Mouse (Mus musculus): ENCODE data around the gene Fbln2. TPM values are rescaled to one million over a fixed set of nuclear protein-coding genes. Genes with fewer than 3 reads are reported as not detected.

Gene Fbln2
- polyA plus RNA-seq, 2 experiments from 2014 or later, result 0.48 TPM; not detected in 1

DNA sequence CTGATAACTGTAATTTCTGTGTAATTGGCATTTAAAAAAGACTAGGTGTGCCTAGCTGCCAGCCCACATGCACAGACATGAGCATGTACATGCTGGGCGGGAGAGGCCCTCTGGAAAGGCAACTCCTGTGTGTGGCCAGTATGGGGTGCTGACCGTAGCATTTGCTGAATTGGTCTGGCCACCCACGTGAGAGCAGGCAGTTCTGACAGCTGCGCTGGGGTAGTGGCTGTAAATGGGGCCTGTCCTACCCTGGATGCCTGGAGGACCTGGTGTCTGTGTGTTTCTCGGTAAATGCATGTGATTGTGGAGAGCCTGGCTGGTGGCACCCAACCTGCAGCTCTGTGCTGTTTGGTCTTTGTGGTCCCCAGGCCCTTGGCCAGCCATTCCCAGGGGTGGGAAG, 69.5 kb downstream of the Fbln2 start:
- ATAC-seq, result no peak

DNA sequence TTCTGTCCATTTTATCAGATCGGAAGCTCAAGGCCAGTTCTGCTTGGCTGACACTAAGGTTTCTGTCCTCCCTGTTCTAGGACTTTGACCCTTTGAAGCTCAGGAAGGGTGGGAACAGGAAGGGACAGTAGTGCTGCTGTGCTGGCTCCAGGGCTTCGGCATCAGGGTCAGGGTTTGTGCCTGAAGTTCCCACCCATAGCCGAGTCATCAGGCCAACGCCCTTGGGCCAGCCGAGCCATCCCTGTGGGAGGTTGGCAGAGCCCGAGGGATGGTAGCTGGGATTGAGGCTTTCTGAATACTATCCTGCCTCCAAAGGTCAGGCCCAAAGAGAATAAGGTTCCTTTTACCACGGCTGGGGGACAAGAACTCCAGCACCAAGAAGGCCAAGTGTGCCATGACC, 70.8 kb downstream of the Fbln2 start:
- ATAC-seq, result no peak

DNA sequence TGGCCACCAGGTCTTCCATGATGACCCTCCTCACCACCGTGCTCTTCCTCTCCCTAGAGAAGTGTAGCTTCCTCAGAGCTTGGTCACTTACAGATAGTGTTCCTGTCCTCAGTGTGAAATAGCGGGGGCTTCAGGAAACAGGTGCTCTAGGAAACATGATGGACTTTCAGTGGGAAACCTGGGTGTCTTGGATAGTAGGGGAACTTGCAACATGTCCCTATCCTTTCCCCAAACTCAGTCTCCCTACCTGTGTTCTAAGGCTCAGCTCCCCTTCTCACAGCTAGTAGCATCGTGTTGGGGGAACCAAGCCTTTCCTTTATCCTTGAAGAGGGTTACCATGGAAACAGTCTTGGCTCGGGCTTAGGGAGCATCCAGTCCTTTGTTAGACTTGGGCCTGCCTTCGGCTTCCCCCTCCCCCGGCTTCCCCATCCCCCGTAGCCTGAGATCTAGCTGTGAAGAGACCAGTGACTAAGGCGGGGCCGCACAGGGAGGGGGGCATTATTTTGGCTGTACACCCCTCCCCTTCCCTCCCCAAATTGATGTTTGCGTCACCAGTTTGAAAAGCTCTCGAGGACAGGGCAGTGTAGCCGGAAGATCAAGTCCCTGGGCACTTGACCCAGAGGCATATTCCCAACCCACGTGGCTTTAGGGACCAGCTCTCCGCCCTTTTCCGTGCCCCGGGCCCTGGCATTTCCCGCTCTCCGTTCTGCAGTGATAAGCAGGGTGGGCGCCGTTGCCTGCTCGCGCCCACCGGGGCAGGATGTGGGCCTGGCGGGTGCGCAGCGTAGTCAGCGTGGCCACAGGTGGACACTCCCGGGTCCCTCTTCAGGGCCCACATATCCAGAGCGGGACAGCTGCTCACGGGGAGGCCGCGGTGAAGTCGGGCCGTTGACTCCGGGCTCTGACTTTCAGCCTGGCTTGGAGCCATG, 72.5 kb downstream of the Fbln2 start:
- no peak for ATAC-seq

DNA sequence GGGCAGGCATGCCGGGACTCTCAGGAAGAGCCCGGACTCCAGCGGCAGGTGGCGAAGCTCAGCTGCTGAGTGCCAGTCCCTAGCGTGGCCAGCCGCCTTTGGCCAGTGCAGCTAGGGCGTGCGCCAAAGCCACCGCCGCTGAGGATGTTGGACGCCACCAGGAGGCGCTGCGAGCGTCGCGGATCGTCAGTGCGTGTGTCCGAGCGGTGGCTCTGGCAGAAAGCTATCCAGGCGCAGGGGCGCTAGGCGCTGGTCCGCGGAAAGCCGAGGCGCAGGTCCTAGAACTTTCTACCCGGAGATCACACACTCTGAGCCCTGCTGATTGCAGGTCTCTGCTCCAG, 73.2 kb downstream of the Fbln2 start:
- ATAC-seq, result no peak

DNA sequence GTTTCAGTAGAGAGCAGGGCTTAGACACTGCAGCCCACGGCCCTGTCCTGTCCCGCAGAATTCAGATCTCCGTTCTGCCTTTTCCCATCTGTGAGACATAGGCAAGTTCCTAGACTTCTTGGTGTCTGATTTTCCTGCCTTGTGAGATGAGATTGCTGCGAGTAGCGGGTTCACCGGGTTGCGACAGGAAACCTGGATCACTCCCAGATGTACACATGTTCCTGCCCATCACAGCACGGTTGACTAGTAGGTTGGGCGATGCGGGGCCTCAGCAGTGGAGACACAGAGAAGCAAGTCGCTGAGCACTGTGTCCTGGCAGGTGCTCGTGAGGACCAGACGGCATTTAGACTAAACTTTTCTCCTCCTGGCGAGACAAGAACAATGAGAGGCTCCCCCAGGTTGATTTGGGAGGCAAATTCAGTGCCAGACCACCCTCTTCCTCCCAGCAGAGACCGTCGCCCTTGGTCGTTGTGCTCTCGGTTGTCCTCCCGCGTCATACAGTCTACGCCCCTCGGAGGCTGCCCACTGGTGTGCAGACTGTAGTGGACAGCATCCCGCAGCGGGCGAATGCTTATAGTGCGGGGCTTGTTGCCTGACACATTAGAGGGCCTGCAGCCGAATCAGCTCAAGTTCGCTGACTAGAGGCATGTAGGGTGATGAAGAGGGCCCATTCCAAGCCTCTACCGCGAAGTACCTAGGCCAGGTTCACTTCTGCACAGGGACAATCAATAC, 73.7 kb downstream of the Fbln2 start:
- no peak for ATAC-seq

DNA sequence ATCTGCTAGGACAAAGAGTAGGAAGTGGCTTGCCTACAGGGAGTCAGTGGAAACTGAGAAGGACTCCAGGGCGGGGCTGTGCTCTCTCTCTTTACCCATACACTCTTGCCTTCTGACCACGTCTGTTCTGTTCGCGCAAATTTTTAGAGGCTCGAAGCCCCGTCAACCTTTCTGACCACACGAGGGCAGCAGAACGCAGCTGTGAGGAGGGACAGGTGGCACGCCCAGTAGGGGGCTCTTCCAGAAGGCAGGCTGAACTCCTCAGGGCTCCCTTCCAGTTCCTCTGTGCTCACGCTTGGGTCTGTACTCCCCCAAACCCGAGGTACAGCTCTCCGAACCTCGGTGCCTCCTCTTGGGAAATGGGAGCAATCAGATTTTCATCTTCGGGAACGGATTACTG, 74.4 kb downstream of the Fbln2 start:
- no peak for ATAC-seq

DNA sequence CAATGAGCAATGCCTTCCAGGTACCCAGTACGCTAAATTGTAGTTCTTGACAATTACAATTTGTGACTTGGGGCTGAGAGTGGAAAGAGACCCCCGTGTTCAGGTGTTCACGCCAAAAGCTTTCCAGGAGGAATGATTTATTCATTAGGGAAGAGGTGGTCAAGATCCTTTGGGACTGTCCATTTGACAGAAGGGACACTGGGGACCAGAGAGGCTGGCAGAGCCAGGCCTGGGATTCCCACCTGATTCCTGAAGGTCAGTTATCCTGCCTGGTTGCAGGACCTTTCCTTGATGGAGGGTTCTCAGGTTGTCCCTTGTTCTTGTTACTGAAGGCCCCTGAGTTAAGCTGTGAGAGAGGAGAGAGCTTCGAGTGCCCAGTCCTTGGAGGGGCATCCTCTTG, 74.9 kb downstream of the Fbln2 start:
- ATAC-seq, result no peak

DNA sequence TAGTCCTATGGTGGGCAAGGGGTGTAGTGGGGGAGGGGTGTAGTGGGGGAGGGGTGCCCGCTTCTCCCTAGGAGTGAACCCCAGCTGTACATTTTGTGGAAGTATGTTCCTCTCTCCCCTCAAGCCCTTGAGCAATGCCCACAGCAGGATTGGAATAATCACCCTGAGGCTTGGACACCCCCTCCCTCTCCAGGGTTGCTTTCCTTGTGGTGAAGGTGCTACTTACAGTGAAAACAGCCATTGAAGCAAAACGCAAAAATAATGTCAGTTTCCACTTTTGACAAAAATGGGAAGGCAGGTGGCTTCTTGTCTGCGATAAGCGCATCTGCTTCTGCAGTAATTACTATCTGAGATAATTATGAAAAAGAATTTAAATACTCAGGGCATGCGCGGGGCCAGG, 75.4 kb downstream of the Fbln2 start:
- ATAC-seq, result no peak

DNA sequence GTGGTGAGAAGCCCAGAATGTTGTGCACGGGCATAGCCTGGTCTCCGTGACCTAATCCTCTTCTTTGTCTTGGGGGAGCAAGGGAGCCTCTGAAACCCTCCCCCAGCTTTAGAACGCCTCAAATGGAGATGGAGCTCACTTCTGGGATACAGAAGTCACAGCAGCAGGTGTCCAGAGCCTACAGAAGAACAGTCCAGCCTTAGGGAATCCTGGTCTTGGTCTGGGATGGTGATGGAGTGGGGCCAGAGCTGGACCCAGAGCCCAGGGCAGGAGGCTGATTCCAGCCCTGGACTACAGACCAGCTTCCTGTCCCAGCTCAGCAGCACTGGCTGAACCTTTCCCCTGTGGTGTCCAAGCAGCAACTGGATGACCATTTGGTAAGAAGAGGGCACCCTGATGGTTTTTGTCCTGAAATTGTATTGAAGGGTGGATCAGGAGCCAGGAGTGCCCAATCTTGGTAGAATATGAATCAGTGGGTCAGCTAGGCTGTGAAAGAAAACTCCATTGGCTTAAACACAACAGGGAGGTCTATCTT, 76.1 kb downstream of the Fbln2 start:
- ATAC-seq, result no peak

DNA sequence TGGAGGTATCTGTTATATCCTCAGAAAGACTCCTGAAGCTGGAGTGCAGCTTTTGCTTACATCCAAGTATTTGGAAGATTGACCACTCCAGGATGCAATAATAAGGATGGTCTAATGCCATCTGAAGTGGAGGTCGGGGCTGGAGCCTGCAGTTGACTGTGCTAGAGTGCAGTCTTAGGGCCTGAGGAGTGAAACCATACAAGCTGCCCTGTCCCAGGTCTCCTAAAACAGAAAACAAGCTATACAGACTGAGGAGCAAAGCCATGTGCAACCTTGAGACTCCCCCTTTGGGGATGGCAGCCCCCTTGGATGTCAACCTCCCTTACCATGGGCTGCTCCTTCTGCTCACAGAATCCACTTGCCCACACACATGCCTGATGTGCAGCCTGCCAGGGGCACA, 76.7 kb downstream of the Fbln2 start:
- ATAC-seq, result no peak

DNA sequence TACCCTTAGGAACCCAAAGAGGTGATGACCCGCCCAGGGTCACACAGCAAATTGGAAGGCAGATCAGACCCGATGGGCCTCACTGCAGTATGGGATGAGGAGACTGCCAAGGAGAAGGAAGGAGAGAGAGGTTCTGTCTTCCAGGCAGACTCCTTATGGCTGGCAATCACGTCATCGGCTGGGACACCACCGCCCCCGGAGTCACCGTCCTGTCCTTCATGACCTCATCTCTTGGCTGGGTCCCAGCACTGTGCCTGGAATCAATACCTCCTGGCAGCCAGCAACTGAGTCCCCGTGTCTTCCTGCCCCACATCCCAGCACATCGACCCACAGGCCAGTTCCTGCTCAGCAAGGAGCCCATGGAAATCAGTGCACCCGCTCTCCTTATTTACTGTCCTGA, 78.7 kb downstream of the Fbln2 start:
- ATAC-seq, result no peak

DNA sequence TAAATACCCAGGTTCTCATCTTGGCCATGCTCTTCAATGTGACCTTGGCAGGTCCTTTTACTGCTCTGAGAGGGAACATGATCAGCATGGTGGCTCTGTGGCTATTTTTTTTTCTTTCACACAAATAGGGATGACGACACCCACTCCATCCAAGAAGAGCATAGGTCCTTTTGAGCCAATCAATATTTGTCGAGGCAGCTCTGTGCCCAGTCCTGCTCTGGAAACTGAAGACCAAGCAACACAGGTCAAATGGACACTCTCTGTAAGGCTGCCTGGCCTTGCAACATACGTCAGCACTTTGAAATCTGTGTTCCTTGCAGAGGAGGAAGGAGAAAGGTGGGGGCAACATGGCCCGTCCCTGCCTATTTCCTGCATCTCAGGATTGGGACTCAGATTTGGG, 83.2 kb downstream of the Fbln2 start:
- ATAC-seq, result no peak

DNA sequence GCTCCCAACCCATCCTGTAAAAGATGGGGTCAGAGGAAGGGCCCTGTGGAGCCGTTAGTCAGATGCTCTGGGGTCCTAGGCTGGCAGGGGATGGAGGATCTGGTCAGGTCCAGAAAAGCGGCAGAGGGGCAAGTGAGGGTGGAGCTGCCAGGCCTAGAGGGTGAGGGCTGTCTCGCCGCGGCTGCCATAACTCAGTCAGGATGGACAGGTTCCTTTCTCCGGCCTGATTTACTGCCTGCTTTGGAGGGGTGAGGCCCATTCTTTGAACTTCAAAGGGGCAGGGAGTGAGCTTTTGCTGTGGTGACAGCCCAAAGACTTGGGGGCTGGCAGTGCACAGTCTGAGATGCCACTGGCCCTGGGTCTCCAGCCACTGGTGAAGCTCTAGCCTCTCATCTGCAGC, 86.6 kb downstream of the Fbln2 start:
- ATAC-seq, result no peak

DNA sequence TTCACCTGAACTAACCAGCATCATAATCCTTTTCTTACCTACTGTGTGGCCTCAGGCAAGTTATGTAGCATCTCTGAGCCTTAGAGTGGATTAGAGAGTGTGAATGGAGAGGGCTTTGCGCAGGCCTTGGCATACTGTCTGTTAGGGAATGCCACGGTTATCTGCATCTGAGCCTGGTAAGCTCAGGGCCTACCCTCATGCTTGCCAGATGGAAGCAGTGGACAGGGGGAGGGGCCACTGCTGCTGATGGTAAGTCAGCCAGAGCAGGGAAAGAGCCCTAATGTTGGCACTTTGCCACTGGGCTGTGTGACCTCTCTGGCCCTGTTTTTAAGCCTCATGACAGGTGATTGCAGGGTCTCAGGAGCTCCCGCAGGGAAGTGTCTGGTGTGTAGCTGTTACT, 87.8 kb downstream of the Fbln2 start:
- ATAC-seq, result no peak

DNA sequence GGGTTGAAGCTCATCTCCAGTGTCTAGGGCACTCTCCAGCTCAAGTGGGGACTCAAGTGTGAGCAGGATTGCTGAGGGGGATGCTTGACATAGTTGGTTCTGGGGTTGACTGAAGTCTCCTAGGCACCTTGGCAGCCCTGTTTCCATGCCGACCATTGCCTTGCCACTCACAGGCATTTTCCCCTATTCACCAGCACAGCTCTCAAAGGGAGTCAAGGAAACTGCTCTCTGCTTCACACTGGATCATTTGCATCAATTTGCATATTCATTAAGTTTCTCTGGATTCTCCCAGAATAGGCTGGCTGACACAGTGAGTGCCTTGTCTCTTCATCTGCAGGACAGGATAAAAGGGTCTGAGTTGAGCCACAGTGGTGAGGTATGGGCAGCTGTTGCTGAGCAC, 89.6 kb downstream of the Fbln2 start:
- ATAC-seq, result no peak

DNA sequence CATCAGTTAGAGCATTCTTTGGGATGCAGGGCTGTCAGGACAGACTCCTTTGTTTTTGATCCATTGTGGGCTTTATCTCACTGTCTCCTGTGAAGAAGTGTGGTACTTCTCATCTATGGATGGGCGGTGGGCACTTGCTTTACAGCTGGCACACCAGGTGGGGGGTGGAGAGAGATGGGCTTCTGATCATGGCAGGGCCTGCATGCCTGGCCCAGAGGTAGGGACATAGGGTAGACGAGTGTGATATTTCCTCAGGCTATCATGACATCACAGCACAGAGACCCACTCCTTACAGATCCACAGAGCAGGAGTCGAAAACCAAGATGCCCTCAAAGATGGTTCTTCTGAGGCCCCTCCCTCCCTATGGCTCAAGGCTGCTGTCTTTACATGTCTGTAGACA, 90.1 kb downstream of the Fbln2 start:
- no peak for ATAC-seq

DNA sequence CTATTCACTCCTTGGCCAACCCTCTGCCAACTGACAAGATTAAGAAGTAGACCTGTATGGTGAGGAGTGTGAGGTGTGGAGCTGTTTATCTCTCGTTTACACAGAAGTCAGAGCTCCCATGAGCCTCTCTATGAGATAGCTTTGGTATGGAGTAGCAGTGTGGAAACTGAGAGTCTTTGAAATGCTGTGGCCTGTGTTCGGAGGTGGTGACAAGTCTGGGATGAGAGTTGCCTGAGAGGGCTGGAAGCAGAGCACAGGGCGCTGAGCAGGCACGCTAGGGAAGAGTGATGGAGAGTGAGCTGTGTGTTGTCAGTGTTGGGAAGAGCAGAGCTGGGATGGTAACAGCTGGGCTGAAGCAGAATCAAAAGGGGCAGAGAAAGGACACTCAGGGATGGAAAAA, 91.9 kb downstream of the Fbln2 start:
- no peak for ATAC-seq

DNA sequence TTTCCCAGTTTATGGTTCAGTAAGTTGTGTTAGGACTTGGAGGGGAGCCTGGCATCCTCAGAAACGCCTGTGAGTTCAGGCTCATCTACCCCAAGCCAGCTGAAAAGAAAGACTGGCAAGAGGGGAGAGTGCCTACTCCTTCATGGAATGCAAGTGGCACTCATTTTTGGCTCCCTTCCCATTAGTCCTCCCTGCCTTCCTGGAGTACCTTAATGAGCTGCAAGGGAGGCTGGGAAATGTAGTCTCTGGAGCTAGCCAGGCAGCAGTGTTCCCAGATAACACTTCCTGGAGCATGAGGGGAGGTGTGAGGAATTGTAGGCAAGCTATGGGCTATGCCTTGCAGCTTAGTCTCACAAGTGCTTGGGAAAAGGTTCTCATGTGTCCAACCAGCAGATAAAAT, 95.7 kb downstream of the Fbln2 start:
- ATAC-seq, result no peak

DNA sequence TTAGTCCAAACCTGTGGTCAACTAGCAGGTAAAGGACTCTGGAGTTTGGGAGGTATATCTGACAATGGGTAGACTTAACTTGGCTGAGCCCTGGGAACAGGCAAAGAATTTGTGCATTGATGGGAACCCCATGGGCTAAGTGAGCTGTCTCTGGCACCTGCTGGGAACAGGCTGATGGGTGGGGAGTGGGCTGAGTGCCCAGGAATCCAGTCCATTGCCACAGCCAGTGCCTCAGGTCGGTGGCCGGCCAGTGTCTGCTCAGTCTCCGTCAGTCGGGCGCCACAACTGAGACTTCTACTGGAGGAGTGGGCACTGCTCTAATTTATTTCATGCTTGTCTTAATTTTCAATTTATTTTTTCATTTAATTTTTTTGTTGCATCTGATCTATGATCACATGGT, 98.9 kb downstream of the Fbln2 start:
- no peak for ATAC-seq

DNA sequence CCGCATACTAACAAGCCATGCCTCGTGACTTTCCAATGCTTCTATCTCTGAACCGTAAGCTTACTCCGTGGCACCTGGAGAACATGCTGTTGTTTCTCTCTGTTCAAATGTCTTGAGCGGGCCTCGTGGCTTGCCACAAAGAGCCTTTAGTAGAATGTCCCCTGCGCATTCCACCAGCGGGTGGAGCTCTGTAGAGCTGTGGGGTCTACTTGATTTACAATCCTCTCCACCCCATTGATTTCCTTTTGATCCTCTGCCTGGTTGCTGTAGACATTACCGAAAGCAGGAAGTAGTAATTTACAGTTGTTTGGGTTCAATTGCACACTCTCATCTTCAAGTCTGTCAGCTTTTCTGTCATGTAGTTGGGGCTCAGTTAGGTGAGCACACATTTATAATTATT, 100.2 kb downstream of the Fbln2 start:
- no peak for ATAC-seq
